Comparison of ENCODE assay signal across 1 mouse cellular context in the genomic region with DNA sequence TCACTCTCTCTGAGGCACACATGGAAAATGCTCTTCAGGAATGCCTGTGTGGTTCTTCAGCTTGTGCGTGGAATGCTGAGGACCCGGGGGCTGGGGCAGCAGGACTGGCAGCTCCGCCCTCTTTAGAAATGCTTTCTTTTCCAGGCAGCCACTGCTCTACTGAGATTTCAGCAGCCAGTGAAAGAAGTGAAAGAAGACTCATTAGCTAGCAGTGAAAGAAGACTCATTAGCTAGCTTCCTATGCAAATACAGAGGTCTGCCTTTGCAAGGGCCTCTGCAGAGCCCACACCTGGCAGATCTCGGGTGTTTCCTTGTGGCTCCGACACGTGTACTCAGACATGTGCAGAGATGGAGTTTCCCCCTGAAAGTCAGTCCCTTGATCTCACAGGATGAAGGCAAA.
A peak's percentile ranks its signal among the peaks of the same experiment; 100 is the strongest.
TF ChIP-seq lines count a peak whose summit lies in the region.

No protein-coding gene starts in this region.

TF ChIP-seq in CH12.LX, 34 proteins besides CTCF, POLR2A, EP300 and RAD21 (continued from another document):
- TF ChIP-seq KAT2A (IDR thresholded peaks at IDR 0.05; ENCODE audit: insufficient replicate concordance, low read length) = no peak
- no peak for TF ChIP-seq CHD1 (IDR thresholded peaks at IDR 0.05; ENCODE audit: low read depth, low read length)
- no peak for TF ChIP-seq ZNF384 (IDR thresholded peaks at IDR 0.05; ENCODE audit: low read depth, low read length)
- no peak for TF ChIP-seq SMC3 (IDR thresholded peaks at IDR 0.05; ENCODE audit: low read depth, low read length)
- peak; percentile 75 for TF ChIP-seq RCOR1 (conservative IDR thresholded peaks at IDR 0.05; ENCODE audit: low read depth, low read length)
- TF ChIP-seq POLR2AphosphoS2 (IDR thresholded peaks at IDR 0.05; ENCODE audit: low read depth, low read length) = no peak
- TF ChIP-seq SIN3A (IDR thresholded peaks at IDR 0.05; ENCODE audit: low read length) = peak; percentile 77; the same call in 1 of the 2 replicates
- peak; percentile 86 for TF ChIP-seq ETS1 (conservative IDR thresholded peaks at IDR 0.05; ENCODE audit: low read depth, low read length)
- TF ChIP-seq MXI1 (IDR thresholded peaks at IDR 0.05; ENCODE audit: low read depth, low read length) = peak; percentile 83; the same call in 1 of the 2 replicates
- 0 out of 2 replicates have a peak, but pooled peaks have one; percentile 66 for TF ChIP-seq MAFK (IDR thresholded peaks at IDR 0.05; ENCODE audit: insufficient replicate concordance, low read length)
- TF ChIP-seq BHLHE40 (IDR thresholded peaks at IDR 0.05; ENCODE audit: low read depth, low read length) = peak; percentile 98
- peak; percentile 68 for TF ChIP-seq IRF4 (IDR thresholded peaks at IDR 0.05; ENCODE audit: low read depth, low read length)
